8 mouse cellular contexts compared by ENCODE assay signal in genomic region chr17:35002153-35002865, GRCm38 (mm10). TPM values are rescaled to one million over a fixed set of nuclear protein-coding genes. Genes with fewer than 3 reads are reported as not detected.
DNase-seq lines count a peak whose midpoint lies in the region; ATAC-seq and TF ChIP-seq lines count a peak whose summit lies in the region.

No protein-coding gene starts in this region.

- WGBS in kidney, adult 2 months = 20% methylated on average over 12 of the region's 12 CpGs
- WGBS in forebrain, embryonic 12.5 days = 10% methylated on average over 12 of the region's 12 CpGs
- 6% methylated on average over 12 of the region's 12 CpGs for WGBS in liver, embryonic 11.5 days

- no peak for DNase-seq in kidney, adult 2 months
- no peak for DNase-seq in kidney, postnatal 25 days
- DNase-seq in ES-E14 (ENCODE audit: low read depth, low spot score) = no peak
- DNase-seq in liver, embryonic 11.5 days (ENCODE audit: low spot score) = no peak
- DNase-seq in frontal cortex, postnatal 10 days (ENCODE audit: low spot score in 2 of 2) = no peak
- DNase-seq in right cerebral cortex, adult 2 months (ENCODE audit: low spot score in 2 of 2) = no peak
- no peak for DNase-seq in testis, postnatal 14 days (ENCODE audit: low spot score)

- H3K4me3 ChIP-seq in kidney, adult 2 months (ENCODE audit: insufficient read depth, low read depth, low read length) = peak overlapping the region; percentile 79
- H3K4me3 ChIP-seq in ES-E14 (ENCODE audit: insufficient read depth in 1 of 2, low read depth in 1 of 2, low read length in 2 of 2, poor library complexity in 1 of 2, severe bottlenecking in 1 of 2) = peak overlapping the region; percentile 69 to 80
- peak overlapping the region; percentile 93 for H3K4me3 ChIP-seq in forebrain, embryonic 12.5 days (replicated peaks)
- H3K4me3 ChIP-seq in liver, embryonic 11.5 days (ENCODE audit: low read depth, low read length) = peak overlapping the region; percentile 98

- ATAC-seq in forebrain, embryonic 12.5 days (ENCODE audit: low FRiP score) = no peak
- ATAC-seq in liver, embryonic 11.5 days (replicated peaks; ENCODE audit: low FRiP score) = peak; percentile 16

- peak overlapping the region; percentile 100 for H3K4me2 ChIP-seq in forebrain, embryonic 12.5 days
- peak overlapping the region; percentile 98 for H3K4me2 ChIP-seq in liver, embryonic 11.5 days

- no peak overlapping the region for H3K27ac ChIP-seq in kidney, adult 2 months (ENCODE audit: insufficient read depth, low read depth, low read length)
- H3K27ac ChIP-seq in ES-E14 (ENCODE audit: insufficient read depth, low read depth, low read length, poor library complexity, severe bottlenecking) = no peak overlapping the region
- peak overlapping the region; percentile 97 for H3K27ac ChIP-seq in forebrain, embryonic 12.5 days
- H3K27ac ChIP-seq in liver, embryonic 11.5 days (ENCODE audit: low read depth, low read length) = peak overlapping the region; percentile 99

- H3K4me1 ChIP-seq in kidney, adult 2 months (ENCODE audit: control insufficient read depth, insufficient read depth, low read length) = no peaks in the 10 kb centered on the region
- H3K4me1 ChIP-seq in ES-E14 (ENCODE audit: control insufficient read depth in 2 of 2, insufficient read depth in 2 of 2, low read length in 2 of 2, poor library complexity in 1 of 2) = peaks cover 11 to 19% of the 10 kb centered on the region in 2 experiments
- peaks cover 49% of the 10 kb centered on the region for H3K4me1 ChIP-seq in forebrain, embryonic 12.5 days
- peaks cover 45% of the 10 kb centered on the region for H3K4me1 ChIP-seq in liver, embryonic 11.5 days (replicated peaks; ENCODE audit: control insufficient read depth, insufficient read depth, low read length)

- in situ Hi-C loops in ES-E14 (cut with MboI; ENCODE audit: low sequenced_read_pairs in 2 of 2, unreplicated experiment in 2 of 2) = loop anchor here in 1 of 2 experiments (25.0 kb wide), 1 partner anchor 110 kb away; the partner anchor contains the start of genes Csnk2b, Gpank1, Ly6g5b and Ly6g5c

- H3K9ac ChIP-seq in ES-E14 (ENCODE audit: insufficient read depth, low read depth, low read length, poor library complexity, severe bottlenecking) = peak overlapping the region; percentile 93
- H3K9ac ChIP-seq in forebrain, embryonic 12.5 days = peak overlapping the region; percentile 97
- H3K9ac ChIP-seq in liver, embryonic 11.5 days (ENCODE audit: low read depth, low read length) = peak overlapping the region; percentile 99

- no peak for TF ChIP-seq CTCF in kidney, adult 2 months (conservative IDR thresholded peaks at IDR 0.05; ENCODE audit: insufficient read depth, insufficient read length, low read depth, low read length)

- H3K27me3 ChIP-seq in kidney, adult 2 months (replicated peaks; ENCODE audit: control insufficient read depth, insufficient read depth, low read length) = no peaks in the 10 kb centered on the region
- H3K27me3 ChIP-seq in forebrain, embryonic 12.5 days = no peaks in the 10 kb centered on the region
- H3K27me3 ChIP-seq in liver, embryonic 11.5 days (replicated peaks; ENCODE audit: control insufficient read depth, insufficient read depth, low read length) = no peaks in the 10 kb centered on the region

- H3K9me3 ChIP-seq in ES-E14 (ENCODE audit: control insufficient read depth, insufficient read depth, low read depth, low read length) = no peaks in the 10 kb centered on the region
- no peaks in the 10 kb centered on the region for H3K9me3 ChIP-seq in forebrain, embryonic 12.5 days
- H3K9me3 ChIP-seq in liver, embryonic 11.5 days (ENCODE audit: control insufficient read depth, low read length) = no peaks in the 10 kb centered on the region

- H3K36me3 ChIP-seq in kidney, adult 2 months (ENCODE audit: control insufficient read depth, insufficient read depth, low read length) = no peaks in the 10 kb centered on the region
- peaks cover 35% of the 10 kb centered on the region for H3K36me3 ChIP-seq in ES-E14 (ENCODE audit: control insufficient read depth, insufficient read depth, low read length, poor library complexity, severe bottlenecking)
- peaks cover 46% of the 10 kb centered on the region for H3K36me3 ChIP-seq in forebrain, embryonic 12.5 days (replicated peaks)
- H3K36me3 ChIP-seq in liver, embryonic 11.5 days (ENCODE audit: control insufficient read depth, insufficient read depth, low read length) = peaks cover 50% of the 10 kb centered on the region

- no peak for TF ChIP-seq POLR2A in kidney, adult 2 months (IDR thresholded peaks at IDR 0.05; ENCODE audit: low read depth, low read length)

TF ChIP-seq in ES-E14, 5 proteins besides CTCF, POLR2A, EP300 and RAD21:
- no peak for TF ChIP-seq MAFK (IDR thresholded peaks at IDR 0.05; ENCODE audit: insufficient read depth, low read depth, low read length)
- no peak for TF ChIP-seq CHD2 (IDR thresholded peaks at IDR 0.05; ENCODE audit: low read depth, low read length)
- TF ChIP-seq ZNF384 (IDR thresholded peaks at IDR 0.05; ENCODE audit: low read depth, low read length) = no peak
- TF ChIP-seq ZC3H11A (IDR thresholded peaks at IDR 0.05; ENCODE audit: borderline replicate concordance, low read depth, low read length) = no peak
- TF ChIP-seq HCFC1 (IDR thresholded peaks at IDR 0.05; ENCODE audit: borderline replicate concordance, insufficient read depth, low read length) = no peak

RNA-seq across cellular contexts. Expression of gene Vars, which starts 1.5 kb away (rescaled TPM):
- 52.5 and 64.5 TPM in 2 replicates for polyA plus RNA-seq in kidney, adult 2 months (2012; rRNA removed)
- 303 and 453 TPM in 2 replicates for total RNA-seq in ES-E14 (2012; rRNA removed)
- polyA plus RNA-seq in forebrain, embryonic 12.5 days (2016; fragmentation: Nextera tagmentation; extraction: Ambion mirVana) = 158 and 159 TPM in 2 replicates
- polyA plus RNA-seq in liver, embryonic 11.5 days (2014; fragmentation: Nextera tagmentation; extraction: Ambion mirVana) = 234 and 245 TPM in 2 replicates

RNA-seq across cellular contexts. Expression of gene Vwa7, which starts 14.1 kb away (rescaled TPM):
- 0.80 and 0.89 TPM in 2 replicates for polyA plus RNA-seq in kidney, adult 2 months (2012; rRNA removed)
- total RNA-seq in ES-E14 (2012; rRNA removed) = 0.21 and 0.31 TPM in 2 replicates
- polyA plus RNA-seq in forebrain, embryonic 12.5 days (2016; fragmentation: Nextera tagmentation; extraction: Ambion mirVana) = 0.17 and 0.27 TPM in 2 replicates
- polyA plus RNA-seq in liver, embryonic 11.5 days (2014; fragmentation: Nextera tagmentation; extraction: Ambion mirVana) = 0.16 TPM in 2 replicates

RNA-seq across cellular contexts. Expression of gene Lsm2, which starts 20.6 kb away (rescaled TPM):
- 70.2 and 88.2 TPM in 2 replicates for polyA plus RNA-seq in kidney, adult 2 months (2012; rRNA removed)
- 52.1 and 64.4 TPM in 2 replicates for total RNA-seq in ES-E14 (2012; rRNA removed)
- 226 and 238 TPM in 2 replicates for polyA plus RNA-seq in forebrain, embryonic 12.5 days (2016; fragmentation: Nextera tagmentation; extraction: Ambion mirVana)
- 304 and 315 TPM in 2 replicates for polyA plus RNA-seq in liver, embryonic 11.5 days (2014; fragmentation: Nextera tagmentation; extraction: Ambion mirVana)

RNA-seq across cellular contexts. Expression of gene Sapcd1, which starts 25.5 kb away (rescaled TPM):
- 0.69 and 0.77 TPM in 2 replicates for polyA plus RNA-seq in kidney, adult 2 months (2012; rRNA removed)
- 3.1 and 4.7 TPM in 2 replicates for total RNA-seq in ES-E14 (2012; rRNA removed)
- polyA plus RNA-seq in forebrain, embryonic 12.5 days (2016; fragmentation: Nextera tagmentation; extraction: Ambion mirVana) = 7.4 and 7.7 TPM in 2 replicates
- 6.9 and 8.5 TPM in 2 replicates for polyA plus RNA-seq in liver, embryonic 11.5 days (2014; fragmentation: Nextera tagmentation; extraction: Ambion mirVana)

RNA-seq across cellular contexts. Expression of gene Hspa1l, which starts 29.8 kb away (rescaled TPM):
- polyA plus RNA-seq in kidney, adult 2 months (2012; rRNA removed) = 0.33 and 0.58 TPM in 2 replicates
- total RNA-seq in ES-E14 (2012; rRNA removed) = 0.45 and 0.48 TPM in 2 replicates
- polyA plus RNA-seq in forebrain, embryonic 12.5 days (2016; fragmentation: Nextera tagmentation; extraction: Ambion mirVana) = 1.2 and 1.3 TPM in 2 replicates
- polyA plus RNA-seq in liver, embryonic 11.5 days (2014; fragmentation: Nextera tagmentation; extraction: Ambion mirVana) = 0.66 and 1.5 TPM in 2 replicates

Comparison
In these comparisons a context has a peak if more than half of its experiments do, and no peak if none do; other contexts are left out.
1. H3K27ac ChIP-seq: peak in forebrain, embryonic 12.5 days (single experiment) and liver, embryonic 11.5 days (single experiment); none in kidney, adult 2 months (single experiment) and ES-E14 (single experiment).
2. Peak in every context shown above with its lines, with median percentiles within 50 percentile points of each other: H3K4me3 ChIP-seq and H3K9ac ChIP-seq.